Mouse (Mus musculus): ENCODE measurements around the gene Lpo. TPM values are rescaled to one million over a fixed set of nuclear protein-coding genes. Genes with fewer than 3 reads are reported as not detected.
A peak's percentile ranks its signal among the peaks of the same experiment; 100 is the strongest.

Lpo gene
- polyA plus RNA-seq, 1 experiment from 2014 or later, result 0.53 TPM

- Histone ChIP-seq H3K4me3 (no peak overlapping the region), H3K36me3 (no peaks in the 10 kb centered on the region), H3K27ac (no peak overlapping the region), H3K9ac (no peak overlapping the region), H3K27me3 (0 out of 2 replicates have a peak, but pooled peaks cover 3% of the 10 kb centered on the region), H3K4me2 (replicated peaks) (no peak overlapping the region), H3K4me1 (0 out of 2 replicates have a peak, but pooled peaks cover 2% of the 10 kb centered on the region), H3K9me3 (replicated peaks) (no peaks in the 10 kb centered on the region)
- no peak for ATAC-seq (ENCODE audit: low FRiP score)
- 88% methylated on average over 22 of the region's 22 CpGs for WGBS
Measured at GRCm38 (mm10) chr11:87801711-87802275, 26.3 kb downstream of the Lpo start.

GRCm38 (mm10) chr11:87793460-87793859 is 34.6 kb downstream of the Lpo start, which contains the start of gene Mpo:
Mpo (plus strand) TSS chr11:87793581.
- WGBS, result 75% methylated on average over 3 of the region's 3 CpGs

DNA sequence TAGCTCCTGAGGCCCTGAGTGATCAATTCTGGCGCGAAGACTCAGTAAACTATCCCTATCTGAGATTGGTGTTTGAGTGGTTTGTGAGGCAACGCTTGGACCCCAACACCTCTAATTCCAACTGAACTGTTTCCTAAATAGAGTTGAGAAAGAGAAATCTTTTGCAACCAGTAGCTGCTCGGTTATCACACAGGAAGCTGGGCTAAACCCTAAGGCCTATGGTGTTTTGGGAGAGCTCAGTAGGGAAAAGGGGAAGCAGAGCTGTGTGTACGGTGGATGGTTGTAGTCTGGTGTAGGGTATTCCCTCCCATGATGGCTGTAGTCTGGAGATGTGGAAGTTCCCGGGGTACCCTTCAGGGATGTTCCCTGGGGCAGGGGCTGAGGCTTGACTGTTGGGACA is 38.0 kb downstream of the Lpo start:
- H3K36me3 ChIP-seq, result peaks cover 3% of the 10 kb centered on the region; the same call in 1 of the 2 replicates
- no peak overlapping the region for H3K4me2 ChIP-seq (replicated peaks)
- no peak for ATAC-seq (ENCODE audit: low FRiP score)
- no peaks in the 10 kb centered on the region for H3K4me1 ChIP-seq
- H3K9ac ChIP-seq, result no peak overlapping the region
- no peaks in the 10 kb centered on the region for H3K9me3 ChIP-seq (replicated peaks)
- no peaks in the 10 kb centered on the region for H3K27me3 ChIP-seq
- H3K4me3 ChIP-seq, result no peak overlapping the region
- no peak overlapping the region for H3K27ac ChIP-seq
- WGBS, result 86% methylated on average over 6 of the region's 6 CpGs

More at GRCm38 (mm10) chr11:87793460-87793859, 34.6 kb downstream of the Lpo start, which contains the start of gene Mpo:
- no peak for ATAC-seq (ENCODE audit: low FRiP score)
- H3K9me3 ChIP-seq (replicated peaks), result no peaks in the 10 kb centered on the region
- no peaks in the 10 kb centered on the region for H3K4me1 ChIP-seq
- H3K9ac ChIP-seq, result no peak within 1 kb of the TSS
- no peak within 1 kb of the TSS for H3K4me2 ChIP-seq (replicated peaks)
- H3K36me3 ChIP-seq, result no peaks in the 10 kb centered on the region
- H3K27ac ChIP-seq, result no peak within 1 kb of the TSS
- H3K4me3 ChIP-seq, result no peak within 1 kb of the TSS
- H3K27me3 ChIP-seq, result no peaks in the 10 kb centered on the region

DNA sequence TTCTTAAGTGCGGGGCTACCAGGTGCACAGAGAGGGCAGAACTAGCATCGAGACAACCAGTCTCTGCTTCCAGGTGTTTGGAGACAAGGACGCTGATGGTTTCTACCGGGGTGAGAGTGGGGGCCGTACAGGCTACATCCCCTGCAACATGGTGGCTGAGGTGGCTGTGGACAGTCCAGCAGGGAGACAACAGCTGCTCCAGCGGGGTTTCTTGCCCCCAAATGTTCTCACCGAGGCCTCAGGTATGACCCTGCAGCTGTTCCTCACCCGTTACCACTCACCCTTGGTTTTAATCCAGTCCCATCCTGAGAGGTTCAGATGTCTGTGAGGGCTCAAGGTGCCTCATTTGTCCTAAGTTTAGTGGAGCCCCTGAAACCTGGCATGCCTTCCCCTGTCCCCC is 48.0 kb downstream of the Lpo start:
- WGBS, result 85% methylated on average over 8 of the region's 8 CpGs
- Histone ChIP-seq H3K4me2 (replicated peaks) (no peak overlapping the region), H3K27ac (no peak overlapping the region)

DNA sequence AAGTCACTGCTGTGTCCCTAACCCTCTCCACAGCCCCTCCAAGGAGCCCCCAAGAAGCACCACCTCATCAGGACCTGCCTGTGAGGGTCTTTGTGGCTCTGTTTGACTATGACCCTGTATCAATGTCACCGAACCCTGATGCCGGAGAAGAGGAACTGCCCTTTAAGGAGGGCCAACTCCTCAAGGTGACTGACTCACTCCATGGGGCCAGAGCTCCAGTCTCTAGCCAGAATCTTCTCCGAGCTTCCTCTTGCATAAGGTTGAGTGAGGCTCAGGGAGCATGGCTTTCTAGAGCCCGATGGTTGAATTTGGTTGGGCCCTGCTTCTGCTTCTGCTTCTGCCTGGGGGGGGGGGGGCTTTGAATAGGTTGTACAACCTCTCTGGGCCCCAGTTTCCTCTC is 48.7 kb downstream of the Lpo start:
- Histone ChIP-seq H3K36me3 (0 out of 2 replicates have a peak, but pooled peaks cover 8% of the 10 kb centered on the region), H3K27ac (no peak overlapping the region), H3K4me1 (peaks cover 15% of the 10 kb centered on the region), H3K9ac (no peak overlapping the region), H3K9me3 (replicated peaks) (no peaks in the 10 kb centered on the region), H3K27me3 (peaks cover 27% of the 10 kb centered on the region; the same call in 1 of the 2 replicates), H3K4me2 (replicated peaks) (no peak overlapping the region), H3K4me3 (no peak overlapping the region)
- WGBS, result 85% methylated on average over 4 of the region's 4 CpGs
- ATAC-seq (ENCODE audit: low FRiP score), result no peak

More for the DNA sequence above, 48.0 kb downstream of the Lpo start:
- Histone ChIP-seq H3K9me3 (replicated peaks) (no peaks in the 10 kb centered on the region), H3K27me3 (peaks cover 27% of the 10 kb centered on the region; the same call in 1 of the 2 replicates), H3K9ac (no peak overlapping the region), H3K36me3 (peaks cover 4% of the 10 kb centered on the region), H3K4me1 (peaks cover 15% of the 10 kb centered on the region), H3K4me3 (no peak overlapping the region)
- ATAC-seq (ENCODE audit: low FRiP score), result no peak

GRCm38 (mm10) chr11:87778915-87779314 is 49.2 kb downstream of the Lpo start:
- H3K36me3 ChIP-seq, result 0 out of 2 replicates have a peak, but pooled peaks cover 8% of the 10 kb centered on the region
- no peaks in the 10 kb centered on the region for H3K9me3 ChIP-seq (replicated peaks)
- 46% methylated on average over 12 of the region's 12 CpGs for WGBS
- peaks cover 27% of the 10 kb centered on the region; the same call in 1 of the 2 replicates for H3K27me3 ChIP-seq
- H3K27ac ChIP-seq, result no peak overlapping the region
- peaks cover 15% of the 10 kb centered on the region for H3K4me1 ChIP-seq
- H3K4me2 ChIP-seq (replicated peaks), result peak overlapping the region; percentile 62
- 0 out of 2 replicates have a peak, but pooled peaks have one; percentile 11 for ATAC-seq (ENCODE audit: low FRiP score)
- peak overlapping the region; percentile 29; the same call in 1 of the 2 replicates for H3K4me3 ChIP-seq
- H3K9ac ChIP-seq, result no peak overlapping the region

DNA sequence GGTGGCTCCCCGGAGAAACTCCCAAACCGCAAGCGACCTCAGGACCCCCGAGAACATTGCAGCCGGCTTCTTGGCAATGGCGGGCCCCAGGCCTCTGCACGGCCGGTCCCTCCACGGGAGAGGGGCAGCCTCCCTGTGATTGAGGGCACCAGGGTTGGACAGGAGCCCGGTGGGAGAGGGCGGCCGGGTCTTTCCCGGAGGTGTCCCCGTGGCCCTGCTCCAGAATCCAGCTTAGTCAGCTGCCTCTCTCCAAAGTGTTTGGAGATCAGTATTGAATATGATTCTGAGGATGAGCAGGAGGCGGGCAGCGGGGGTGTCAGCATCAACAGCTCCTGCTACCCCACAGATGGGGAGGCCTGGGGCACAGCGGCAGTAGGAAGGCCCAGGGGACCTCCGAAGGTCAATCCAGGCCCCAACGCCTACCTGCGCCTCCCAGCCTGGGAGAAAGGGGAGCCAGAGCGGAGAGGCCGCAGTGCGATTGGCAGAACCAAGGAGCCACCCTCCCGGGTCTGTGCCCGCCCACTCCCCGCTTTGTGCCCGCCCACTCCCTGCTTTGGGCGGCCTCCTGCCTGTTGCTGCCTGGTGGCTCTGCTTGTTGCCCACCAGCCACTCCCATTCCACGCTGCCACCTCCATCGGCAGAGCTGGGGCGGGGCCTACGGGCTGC is 49.9 kb downstream of the Lpo start:
- WGBS, result 5% methylated on average over 32 of the region's 32 CpGs
- ATAC-seq (ENCODE audit: low FRiP score), result peak; percentile 70
- H3K4me2 ChIP-seq (replicated peaks), result peak overlapping the region; percentile 62
- no peaks in the 10 kb centered on the region for H3K9me3 ChIP-seq (replicated peaks)
- peak overlapping the region; percentile 59 for H3K9ac ChIP-seq
- H3K27ac ChIP-seq, result no peak overlapping the region
- H3K4me1 ChIP-seq, result peaks cover 15% of the 10 kb centered on the region
- peaks cover 27% of the 10 kb centered on the region; the same call in 1 of the 2 replicates for H3K27me3 ChIP-seq
- 0 out of 2 replicates have a peak, but pooled peaks cover 8% of the 10 kb centered on the region for H3K36me3 ChIP-seq
- H3K4me3 ChIP-seq, result peak overlapping the region; percentile 29

GRCm38 (mm10) chr11:87772354-87772753 is 55.7 kb downstream of the Lpo start:
- Histone ChIP-seq H3K4me1 (no peaks in the 10 kb centered on the region), H3K9me3 (replicated peaks) (no peaks in the 10 kb centered on the region), H3K4me2 (replicated peaks) (no peak overlapping the region), H3K36me3 (peaks cover 39% of the 10 kb centered on the region), H3K4me3 (no peak overlapping the region), H3K27me3 (peaks cover 14% of the 10 kb centered on the region; the same call in 1 of the 2 replicates), H3K9ac (no peak overlapping the region), H3K27ac (no peak overlapping the region)
- ATAC-seq (ENCODE audit: low FRiP score), result no peak
- WGBS, result 91% methylated on average over 3 of the region's 3 CpGs

- ATAC-seq (ENCODE audit: low FRiP score), result no peak
- Histone ChIP-seq H3K9me3 (replicated peaks) (no peaks in the 10 kb centered on the region), H3K27ac (no peak overlapping the region), H3K4me2 (replicated peaks) (no peak overlapping the region), H3K4me1 (no peaks in the 10 kb centered on the region), H3K36me3 (peaks cover 39% of the 10 kb centered on the region), H3K4me3 (no peak overlapping the region), H3K9ac (no peak overlapping the region), H3K27me3 (peaks cover 12% of the 10 kb centered on the region)
- 58% methylated on average over 3 of the region's 3 CpGs for WGBS
Measured at GRCm38 (mm10) chr11:87770989-87771388, 57.1 kb downstream of the Lpo start.

DNA sequence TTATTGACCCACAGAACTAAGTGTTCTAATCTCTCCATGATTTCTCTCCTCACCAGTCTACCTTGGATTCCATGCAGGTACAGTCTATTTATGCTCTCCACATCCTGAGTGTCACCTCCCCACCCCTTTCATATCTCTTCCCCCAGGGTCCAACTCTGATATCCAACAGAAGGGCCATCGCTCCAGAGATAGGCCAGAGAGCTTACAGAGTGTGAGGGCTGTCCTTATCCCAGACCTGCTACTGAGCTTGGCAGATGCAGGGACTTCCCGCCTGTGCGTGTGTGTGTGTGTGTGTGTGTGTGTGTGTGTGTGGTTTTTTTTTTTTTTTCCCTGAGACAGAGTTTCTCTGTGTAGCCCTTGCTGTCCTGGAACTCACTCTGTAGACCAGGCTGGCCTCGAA is 59.3 kb downstream of the Lpo start:
- Histone ChIP-seq H3K9ac (no peak overlapping the region), H3K9me3 (replicated peaks) (no peaks in the 10 kb centered on the region), H3K4me1 (peaks cover 16% of the 10 kb centered on the region), H3K27ac (no peak overlapping the region), H3K36me3 (peaks cover 34% of the 10 kb centered on the region), H3K27me3 (peaks cover 33% of the 10 kb centered on the region), H3K4me3 (no peak overlapping the region), H3K4me2 (replicated peaks) (no peak overlapping the region)
- no peak for ATAC-seq (ENCODE audit: low FRiP score)
- WGBS, result 88% methylated on average over 4 of the region's 4 CpGs

GRCm38 (mm10) chr11:87763988-87764876 is 63.9 kb downstream of the Lpo start:
- Histone ChIP-seq H3K9me3 (replicated peaks) (no peaks in the 10 kb centered on the region), H3K4me1 (peaks cover 45% of the 10 kb centered on the region), H3K4me2 (replicated peaks) (peak overlapping the region; percentile 97), H3K9ac (peak overlapping the region; percentile 85), H3K27me3 (peaks cover 67% of the 10 kb centered on the region), H3K4me3 (peak overlapping the region; percentile 71), H3K36me3 (peaks cover 6% of the 10 kb centered on the region; the same call in 1 of the 2 replicates), H3K27ac (peak overlapping the region; percentile 83)
- peak; percentile 39 for ATAC-seq (ENCODE audit: low FRiP score)
- under 1% methylated on average over 64 of the region's 65 CpGs for WGBS
